Mouse (Mus musculus) urinary bladder, adult 18-20 months (tissue): ENCODE measurements around the gene Cyct.

Experiments used
- DNase-seq, 2 experiments: peaks; one replicate each; pipeline ENCODE4 v3.0.0; 2022; ENCODE audit warnings: low spot score in 2 of 2, mixed read lengths in 2 of 2

Gene Cyct

DNA sequence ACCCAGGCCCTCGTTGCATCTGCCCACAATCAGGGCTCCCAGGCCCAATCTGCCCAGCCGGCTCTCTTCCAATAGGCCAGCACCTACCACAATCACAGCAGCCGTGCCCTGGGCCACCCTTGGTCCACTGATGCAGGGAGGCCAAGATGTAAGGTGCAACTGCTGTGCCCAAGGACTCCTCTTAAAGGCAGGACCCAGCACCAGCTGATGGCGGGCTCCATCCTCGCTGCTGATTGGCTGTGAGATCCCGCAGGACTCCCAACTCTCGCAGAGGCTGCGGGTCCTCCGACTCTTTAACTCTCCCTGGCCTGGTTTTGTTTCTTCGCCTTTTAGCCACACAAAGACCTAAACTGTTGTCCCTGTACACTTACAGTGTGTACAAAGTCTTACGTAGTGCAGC is at the start of gene Cyct:
Gene Cyct, minus strand, starts transcription at position 225 of the 400 bp plus-strand sequence.
- no peak for DNase-seq

DNA sequence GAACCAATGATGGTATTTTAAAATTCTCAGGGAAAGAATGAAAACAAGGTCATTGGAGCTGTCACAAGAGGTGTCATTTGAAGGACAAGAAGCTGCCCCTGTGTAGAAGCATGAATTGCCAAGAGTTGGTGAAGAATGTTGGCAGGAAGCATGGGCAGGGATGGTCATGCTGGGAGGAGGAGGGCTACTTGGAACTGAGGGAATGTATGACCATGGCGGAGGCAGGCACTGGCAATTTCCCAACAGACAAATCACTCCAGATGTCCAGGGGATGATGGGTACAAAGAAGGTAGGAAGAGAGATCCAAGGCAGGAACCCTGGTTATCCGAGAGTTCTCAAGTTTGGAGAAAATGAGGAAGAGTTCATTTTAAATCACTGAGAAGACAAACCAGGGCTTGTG is 49.7 kb upstream of the Cyct start:
- DNase-seq = no peak

DNA sequence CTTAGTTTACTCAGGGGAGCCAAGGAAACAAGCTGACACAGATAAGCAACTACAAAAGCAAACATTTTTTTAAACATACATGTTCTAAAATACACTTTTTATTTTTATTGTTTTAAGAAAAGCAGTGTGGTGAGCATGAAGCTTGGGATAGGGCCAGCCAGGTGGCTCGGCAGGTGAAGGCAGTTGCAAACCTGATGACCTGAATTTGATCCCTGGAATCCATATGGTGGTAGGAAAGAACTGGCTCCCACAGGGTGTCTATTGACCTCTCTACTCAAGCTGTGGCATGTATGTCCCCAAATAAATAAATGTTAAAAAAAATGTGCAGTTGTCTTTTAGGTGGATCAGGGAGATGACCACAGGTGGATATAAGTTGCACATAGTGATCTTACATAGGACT is 49.3 kb upstream of the Cyct start:
- no peak for DNase-seq

DNA sequence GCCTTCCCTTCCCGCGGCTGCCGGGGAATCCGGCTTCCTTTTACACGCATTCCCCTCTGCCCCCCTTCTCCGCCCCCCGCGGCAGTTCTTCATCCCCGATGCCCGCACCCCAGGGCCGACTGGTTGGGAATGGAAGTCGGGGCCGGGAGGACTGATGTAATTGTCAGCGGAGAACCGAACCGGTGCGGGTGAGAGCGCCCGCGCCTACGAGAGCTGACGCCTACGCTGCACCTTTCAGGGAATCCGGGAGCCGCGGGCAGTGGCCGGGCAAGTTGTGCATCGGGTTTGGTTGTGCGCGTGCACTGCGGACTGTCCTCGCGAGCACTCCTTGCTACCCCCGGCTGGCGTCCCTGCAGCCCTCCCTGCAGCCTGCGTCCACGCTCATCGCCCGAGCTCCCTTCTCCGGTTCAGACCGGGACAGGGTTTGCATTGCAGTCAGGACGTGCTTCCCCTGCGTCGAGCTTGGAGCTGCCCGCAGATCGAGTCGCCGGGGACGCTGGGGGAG is 46.7 kb upstream of the Cyct start:
- peak; percentile 8 to 52 for DNase-seq

DNA sequence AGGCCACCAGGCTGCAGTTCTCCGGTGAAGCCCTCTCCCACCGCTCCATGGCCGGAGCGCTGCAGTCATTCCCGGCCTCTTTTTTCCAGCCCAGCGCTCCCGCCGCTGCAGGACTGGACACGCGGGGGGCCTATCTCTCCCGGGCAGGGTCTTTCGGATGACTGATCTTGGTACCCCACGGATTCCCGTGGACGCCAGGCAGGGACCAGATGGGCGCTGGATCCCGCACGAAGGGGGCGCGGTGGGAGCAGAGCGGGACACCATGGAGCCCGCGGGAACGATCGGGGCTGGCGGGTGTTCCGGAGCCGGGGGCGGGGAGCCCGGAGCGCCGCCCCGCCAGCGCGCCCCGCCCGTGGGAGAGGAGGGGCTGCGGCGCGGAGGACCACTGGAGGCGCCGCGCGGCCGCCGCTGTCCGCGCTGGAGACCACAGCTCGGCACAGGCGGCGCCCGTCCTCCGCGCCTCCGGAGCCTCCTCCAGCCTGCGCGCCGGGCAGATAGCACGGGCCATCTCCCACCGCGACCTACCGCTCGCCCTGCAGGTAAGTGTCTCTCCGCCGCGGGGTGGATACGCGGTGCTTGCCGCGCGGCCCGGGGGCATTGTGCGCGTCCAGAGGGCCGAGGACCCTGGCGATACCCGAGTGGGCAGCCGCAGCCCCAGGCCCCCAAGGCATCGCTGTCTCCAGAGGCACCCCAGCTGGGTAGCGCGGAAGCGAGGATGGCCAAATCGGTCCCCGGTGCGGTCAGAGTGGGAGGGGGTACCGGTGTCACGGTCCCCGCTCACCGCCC is 46.1 kb upstream of the Cyct start, which contains the start of gene Osbpl6:
Gene Osbpl6, plus strand, starts transcription at position 358 of the 786 bp plus-strand sequence.
- peak; percentile 60 to 68 for DNase-seq

DNA sequence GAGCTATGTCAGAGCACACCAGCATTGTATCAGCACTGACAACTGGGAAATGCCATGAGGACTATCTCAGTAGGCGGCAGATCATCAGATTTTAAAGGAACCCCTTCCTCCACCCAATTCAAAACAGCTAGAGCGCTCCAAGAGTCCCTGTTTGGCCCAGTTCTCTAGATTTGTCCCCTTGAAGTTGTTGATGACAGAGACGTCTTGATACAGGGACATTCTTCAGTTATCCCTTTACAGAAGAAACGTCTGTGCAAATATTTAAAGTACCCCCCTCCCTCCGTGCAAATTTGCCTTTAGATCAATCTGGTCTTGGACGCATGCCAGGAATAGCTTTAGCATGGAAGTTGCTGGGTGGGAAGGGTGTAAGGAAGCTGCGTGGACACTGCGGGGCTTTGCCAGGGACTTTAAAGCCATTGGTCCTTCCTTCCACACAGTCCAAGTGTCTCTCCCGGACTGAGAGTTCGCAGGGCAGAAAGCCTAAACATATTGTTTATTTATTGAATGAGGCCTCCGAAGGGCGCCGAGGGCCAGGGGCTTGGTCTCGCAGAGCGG is 45.4 kb upstream of the Cyct start:
- no peak for DNase-seq

DNA sequence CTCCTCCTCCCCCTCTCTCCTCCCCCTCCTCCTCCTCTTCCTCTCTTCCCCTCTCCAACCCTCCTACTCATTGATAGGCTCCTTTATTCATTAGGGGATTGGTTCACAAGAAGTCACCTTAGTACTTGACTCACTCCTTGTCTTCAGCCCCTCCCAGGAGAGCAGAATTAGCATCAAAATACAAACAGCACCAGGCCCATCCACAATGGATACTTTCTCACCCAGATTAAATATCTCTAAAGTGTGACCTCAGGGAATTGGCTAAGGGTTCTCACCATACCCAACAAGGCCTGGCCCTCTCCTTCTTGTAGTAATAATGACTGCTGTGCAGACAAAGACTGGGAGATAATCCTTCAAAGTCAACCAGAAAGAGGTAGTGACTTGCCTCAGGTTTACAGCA is 39.9 kb upstream of the Cyct start:
- no peak for DNase-seq

DNA sequence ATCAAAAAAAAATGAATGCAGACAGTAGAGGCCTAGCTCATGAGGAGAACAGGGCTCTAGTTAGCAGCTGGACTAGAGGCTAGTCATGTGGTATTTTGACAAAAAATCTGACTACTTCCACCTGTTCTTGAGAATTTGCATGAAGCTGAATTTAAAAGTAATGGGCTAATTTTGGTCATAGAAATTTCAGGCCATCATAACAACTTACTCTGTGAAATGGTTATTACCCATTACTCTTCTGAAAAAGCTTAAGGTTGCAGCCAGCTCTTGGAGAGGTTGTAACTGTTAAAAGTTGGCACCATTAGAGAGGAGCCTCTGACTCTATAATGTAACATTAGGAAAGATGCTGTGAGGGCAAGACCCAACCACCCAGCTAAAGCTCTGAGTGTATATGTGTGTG is 26.3 kb upstream of the Cyct start:
- no peak for DNase-seq

DNA sequence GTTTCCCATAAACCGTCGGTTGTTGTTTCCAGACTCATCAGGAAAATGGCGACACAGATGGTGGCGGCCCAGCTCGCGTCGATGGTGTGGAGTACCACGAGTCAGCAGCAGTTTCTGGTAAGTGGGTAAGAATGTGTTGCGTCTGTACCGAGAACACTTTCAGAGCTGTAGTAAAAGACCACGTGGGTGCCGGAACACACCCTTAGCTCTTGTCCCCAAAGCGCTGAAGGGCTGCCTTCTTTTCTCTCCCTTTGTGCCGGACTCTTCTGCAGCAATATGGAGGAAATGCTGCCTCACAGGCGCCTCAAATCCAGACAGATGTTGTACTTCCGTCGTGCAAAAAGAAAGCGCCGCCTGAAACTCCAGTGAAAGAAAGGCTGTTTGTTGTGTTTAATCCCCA is 18.4 kb upstream of the Cyct start:
- DNase-seq = no peak

DNA sequence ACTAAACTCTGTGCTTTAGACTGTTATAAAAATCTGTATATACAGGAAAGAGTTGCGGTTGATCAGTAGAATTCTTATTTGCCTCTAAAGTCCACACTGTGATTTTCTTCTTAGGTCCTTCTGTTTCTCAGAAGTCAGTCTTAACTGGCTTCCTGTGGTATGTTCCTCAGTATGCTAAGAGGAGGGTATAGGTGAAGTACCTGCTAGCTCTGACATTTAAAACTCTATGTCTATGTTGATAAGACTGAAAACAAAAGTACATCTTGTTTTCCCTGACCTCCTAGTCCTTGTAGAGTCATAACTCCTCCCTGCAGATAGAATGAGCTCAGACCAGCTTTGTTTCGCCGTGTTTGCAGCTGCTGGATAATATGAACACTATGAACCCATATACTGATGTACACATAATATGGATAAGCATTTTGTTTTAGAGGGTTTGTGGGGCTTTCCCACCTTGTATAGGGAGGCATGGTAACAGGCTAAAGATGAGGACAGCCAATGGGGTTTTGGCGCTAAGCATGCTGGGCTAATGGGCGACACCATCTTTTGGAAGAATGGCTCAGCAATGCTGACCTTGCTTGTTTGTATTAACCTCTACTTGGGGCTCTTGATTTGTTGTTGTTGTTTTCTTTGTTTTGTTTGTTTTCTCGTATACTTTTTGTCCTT is 14.4 kb upstream of the Cyct start:
- DNase-seq = no peak

DNA sequence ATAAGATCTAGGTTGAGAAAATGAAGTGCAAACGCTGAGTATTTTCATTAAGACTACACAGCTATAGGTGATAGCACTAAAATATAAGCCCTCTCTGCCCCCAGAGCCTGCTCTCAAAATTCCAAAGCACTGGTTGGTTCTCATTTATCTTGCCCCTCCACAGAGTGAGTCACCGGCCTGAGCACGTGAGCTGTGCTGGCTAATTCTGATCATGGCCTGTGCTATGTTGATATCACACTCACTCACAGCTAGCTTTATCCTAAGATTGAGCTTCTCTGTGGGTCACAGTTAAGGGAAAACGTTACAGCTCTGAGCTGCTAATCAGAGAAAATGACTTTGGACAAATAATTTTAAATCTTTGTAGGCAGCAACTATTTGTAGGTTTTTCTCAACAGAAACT is 12.0 kb upstream of the Cyct start:
- no peak for DNase-seq

DNA sequence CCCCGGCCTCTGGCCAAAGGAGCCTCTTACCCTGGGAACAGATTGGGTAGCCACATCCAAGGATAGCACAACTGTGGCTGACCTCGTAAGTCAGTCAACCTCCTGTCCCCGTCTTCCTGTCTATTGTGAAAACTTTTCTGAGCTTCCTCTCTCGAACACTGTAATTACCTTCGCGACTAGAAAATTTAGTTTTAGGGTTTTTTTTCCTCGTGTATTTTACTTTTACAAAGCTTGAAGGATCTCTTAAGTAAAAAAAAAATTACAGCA is 10.3 kb upstream of the Cyct start:
- no peak for DNase-seq

DNA sequence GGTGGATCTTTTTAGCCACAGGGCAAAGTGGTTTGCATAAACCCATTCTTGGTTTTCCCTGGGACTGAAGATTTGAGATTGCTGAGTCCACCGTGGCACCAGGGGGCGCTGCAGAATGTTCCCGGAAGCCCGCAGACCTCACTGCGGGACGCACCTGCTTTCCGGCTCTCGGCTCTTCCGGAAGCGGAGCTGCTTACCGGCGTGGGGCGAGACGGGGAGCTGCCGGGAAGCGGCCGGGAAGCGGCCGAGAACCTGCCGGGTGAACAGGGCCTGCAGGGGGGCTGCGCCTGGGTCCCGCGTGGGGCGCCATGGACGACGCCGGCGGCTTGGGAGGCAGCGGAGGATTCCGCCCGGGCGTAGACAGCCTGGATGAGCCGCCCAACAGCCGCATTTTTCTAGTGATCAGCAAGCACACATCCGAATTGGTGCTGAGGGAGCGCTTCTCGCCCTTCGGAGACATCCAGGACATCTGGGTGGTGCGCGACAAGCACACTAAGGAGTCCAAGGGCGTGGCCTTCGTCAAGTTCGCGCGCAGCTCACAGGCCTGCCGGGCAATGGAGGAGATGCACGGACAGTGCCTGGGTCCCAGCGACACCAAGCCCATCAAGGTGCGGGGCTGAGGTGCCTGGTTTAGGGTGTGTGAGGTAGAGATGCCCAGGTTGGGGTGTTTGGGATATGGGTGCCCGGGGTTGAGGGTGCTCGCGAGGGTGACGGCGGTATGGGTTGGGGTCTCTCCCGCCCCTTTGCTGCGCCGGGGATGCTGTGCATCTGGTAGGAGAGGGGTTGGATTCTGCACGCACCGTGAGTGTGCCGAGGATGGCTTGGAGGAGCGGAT is 9.8 kb upstream of the Cyct start, which contains the start of gene Rbm45:
Gene Rbm45, plus strand, starts transcription at position 164 of the 835 bp plus-strand sequence.
- DNase-seq = peak; percentile 76 to 88

DNA sequence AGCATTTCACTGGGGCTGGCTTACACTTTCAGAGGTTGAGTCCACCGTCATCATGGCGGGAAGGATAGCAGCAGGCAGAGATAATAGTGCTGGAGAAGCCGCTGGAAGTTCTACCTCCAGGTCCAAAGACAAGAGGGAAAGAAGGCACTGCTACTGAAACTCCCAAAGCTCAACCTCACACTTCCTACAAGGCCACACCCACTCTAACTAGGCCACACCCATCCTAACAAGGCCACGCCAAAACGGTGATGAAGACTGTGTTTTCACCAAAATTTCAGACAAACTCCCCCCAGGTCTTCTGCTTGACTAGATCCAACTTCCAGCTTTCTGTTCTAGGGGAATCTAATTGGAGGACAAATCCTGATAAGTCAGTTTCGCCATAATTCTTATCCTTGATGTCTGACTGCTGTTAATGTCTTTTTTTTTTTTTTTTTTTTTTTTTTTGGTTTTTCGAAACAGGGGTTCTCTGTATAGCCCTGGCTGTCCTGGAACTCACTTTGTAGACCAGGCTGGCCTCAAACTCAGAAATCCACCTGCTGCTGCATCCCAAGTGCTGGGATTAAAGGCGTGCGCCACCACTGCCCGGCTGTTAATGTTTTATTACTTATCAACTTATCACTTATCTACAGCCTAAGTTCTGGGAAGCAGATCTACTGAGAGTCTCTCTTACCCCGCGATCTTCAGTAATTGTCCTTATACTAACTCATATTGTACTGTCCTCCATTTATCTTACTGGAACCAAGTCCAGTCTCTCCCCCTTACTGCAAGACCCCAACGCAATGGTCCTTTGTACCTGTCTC is 8.8 kb upstream of the Cyct start:
- DNase-seq = no peak

DNA sequence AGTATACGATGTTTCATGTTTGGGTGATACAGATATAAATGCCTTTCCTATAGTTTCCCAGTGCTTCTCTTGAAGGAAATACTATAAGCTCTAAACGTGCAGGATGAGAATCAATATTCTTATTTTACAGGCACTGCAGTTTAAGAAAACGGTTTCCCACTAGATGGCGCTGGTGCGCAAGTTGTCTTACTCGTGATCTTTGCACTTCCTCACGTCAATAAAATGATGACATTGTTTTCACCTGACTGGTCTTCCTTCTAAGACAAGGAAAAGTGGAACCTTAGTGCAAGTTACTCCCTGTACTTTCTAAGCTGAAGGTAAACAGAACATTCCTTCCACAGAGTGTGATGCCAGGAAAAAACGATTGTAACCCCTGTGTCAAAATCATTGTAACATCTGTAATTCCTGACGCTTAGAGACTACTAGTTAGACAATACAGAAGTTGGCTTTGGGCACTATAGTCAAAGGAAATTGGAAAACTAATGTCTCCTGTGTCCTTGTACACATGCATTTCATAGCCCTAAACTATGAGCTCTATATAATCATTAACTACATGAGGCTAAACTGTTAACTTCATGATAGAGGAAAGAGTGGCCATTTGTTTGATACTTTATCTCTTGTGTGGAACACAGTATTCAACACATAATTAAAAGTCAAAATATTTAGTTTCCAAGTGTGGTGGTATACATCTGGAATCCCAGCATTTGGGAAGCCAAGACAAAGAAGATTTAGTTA is 7.1 kb upstream of the Cyct start:
- peak; percentile 55 to 73 for DNase-seq

DNA sequence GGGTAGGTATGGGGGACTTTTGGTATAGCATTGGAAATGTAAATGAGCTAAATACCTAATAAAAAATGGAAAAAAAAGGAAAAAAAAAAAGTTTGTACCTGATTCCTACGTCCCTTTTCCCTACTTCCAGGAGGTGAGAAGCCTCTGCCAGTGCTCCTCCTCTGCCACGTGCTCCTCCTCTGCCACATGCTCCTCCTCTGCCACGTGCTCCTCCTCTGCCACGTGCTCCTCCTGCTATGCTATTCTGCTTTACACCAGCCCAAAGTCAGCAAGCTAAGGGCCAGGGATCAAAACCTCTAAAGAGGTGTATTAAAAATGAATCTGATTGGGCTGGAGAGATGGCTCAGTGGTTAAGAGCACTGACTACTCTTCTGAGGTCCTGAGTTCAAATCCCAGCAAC is 5.6 kb upstream of the Cyct start:
- DNase-seq = no peak

DNA sequence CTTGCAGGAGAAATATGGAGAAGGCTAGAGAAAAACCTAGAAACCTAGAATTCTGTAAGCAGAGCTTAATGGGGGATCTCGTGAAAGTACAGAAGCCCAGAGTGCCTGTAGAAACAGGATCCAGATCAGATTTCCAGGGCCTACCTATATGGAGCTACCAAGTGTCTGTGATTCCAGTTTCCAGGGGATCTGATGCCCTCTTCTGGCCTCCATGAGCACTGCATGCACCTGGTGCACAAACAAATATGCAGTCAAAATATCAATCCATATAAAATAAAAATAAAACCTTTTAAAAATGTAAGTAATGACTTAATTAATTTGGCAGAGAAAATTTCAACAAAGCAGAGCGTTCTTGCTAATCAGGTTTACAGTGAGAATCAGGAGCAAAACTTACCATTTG is 1.9 kb upstream of the Cyct start:
- DNase-seq = no peak

DNA sequence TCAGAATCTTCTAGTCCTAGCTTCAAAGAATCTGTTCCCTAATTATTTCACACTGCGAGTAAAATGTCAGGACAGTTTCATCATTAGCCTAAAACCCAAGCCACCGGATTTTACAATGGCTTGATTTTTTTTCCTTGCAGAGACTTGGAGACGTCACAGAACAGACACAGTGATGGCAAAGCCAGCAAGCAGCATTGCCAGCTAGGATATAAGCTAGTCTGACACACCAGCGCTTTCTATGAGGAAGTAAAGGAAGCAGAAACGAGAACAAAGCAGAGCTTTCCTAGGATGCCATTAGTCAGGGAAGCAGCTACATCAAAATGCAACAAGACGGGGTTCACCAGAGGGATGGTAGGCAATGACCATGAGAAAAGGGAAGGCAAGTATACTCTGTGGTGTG is 12.4 kb downstream of the Cyct start:
- DNase-seq = no peak

DNA sequence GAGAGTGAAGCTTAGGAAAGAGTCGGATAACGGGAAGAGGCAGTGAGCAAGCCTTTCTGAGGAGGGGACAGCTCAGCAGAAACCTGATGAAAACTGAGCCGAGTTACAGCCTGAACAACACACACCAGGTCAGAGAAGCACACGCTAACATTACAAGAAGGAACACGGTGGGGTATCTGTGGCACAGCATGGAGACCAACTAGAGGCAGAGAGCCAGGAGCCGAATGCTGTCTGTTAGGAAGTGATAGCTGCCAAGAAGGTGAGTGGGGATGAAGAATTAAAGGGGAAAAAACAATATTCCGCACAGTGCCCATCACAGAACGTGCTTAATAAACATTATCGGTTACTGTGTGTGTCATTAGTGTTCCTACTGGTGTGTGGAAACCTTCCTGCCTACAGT is 18.1 kb downstream of the Cyct start:
- no peak for DNase-seq
